Mouse (Mus musculus): ENCODE measurements around the gene Adamts16.

DNA sequence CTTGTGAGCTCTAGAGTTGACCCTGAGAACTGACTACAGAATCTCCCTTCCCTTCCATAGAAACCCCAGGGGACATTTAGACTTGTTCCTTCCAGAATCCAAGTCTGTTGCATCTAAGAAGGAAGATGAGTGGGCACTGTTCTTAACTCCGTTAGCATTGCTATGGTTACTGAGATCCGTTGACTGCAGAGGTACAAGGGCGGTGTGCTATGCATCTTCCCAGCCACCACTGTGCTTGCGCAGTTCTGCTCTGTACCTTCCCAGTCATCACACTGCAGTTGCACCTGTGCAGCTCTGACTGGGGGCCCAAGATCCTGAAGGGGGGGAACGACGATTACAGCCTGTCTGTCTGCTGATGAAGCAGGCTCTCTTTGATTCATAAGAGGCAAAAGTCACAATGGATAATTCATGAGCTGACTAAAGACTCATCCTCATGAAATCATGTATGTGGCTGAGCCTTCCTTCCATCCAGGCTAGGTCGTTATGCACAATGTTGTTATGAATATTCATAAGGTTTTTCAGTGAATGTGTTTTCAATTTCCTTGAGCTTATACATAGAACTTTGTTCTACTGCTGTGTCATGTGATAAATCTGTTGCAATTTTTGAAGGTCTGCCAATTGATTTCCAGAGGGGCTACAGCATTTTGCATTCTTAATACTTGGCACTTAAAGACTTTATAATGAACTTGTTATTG is 127.4 kb downstream of the Adamts16 start:
- TF ChIP-seq POLR2A (IDR thresholded peaks at IDR 0.05; ENCODE audit: borderline replicate concordance, extremely low read depth, low read depth, low read length) = no peak
- no peak for TF ChIP-seq CTCF (IDR thresholded peaks at IDR 0.05; ENCODE audit: insufficient read depth, low read length)
